Mouse (Mus musculus): ENCODE measurements at regions not wholly inside any gene's neighbourhood (a gene's known extent, or its start where the extent isn't known, plus 50 kb on each side); places are given as distances from the start of the nearest gene placed in this dataset.

GRCm38 (mm10) chr12:45211131-45211530, 136.6 kb upstream of the Stxbp6 start:
- TF ChIP-seq CHD2 (IDR thresholded peaks at IDR 0.05; ENCODE audit: low read length) = no peak
- no peak for TF ChIP-seq GABPA (IDR thresholded peaks at IDR 0.05; ENCODE audit: low read depth, low read length)
- TF ChIP-seq E2F4 (IDR thresholded peaks at IDR 0.05; ENCODE audit: borderline replicate concordance, low read depth, low read length) = no peak
- TF ChIP-seq POLR2A (IDR thresholded peaks at IDR 0.05; ENCODE audit: control insufficient read depth in 1 of 2, insufficient read depth in 1 of 2, low read depth in 1 of 2, low read length in 2 of 2, poor library complexity in 1 of 2) = no peak
- no peak for TF ChIP-seq RAD21 (IDR thresholded peaks at IDR 0.05; ENCODE audit: low read depth, low read length)
- no peak for TF ChIP-seq TBP (IDR thresholded peaks at IDR 0.05; ENCODE audit: low read depth, low read length)
- no peak for TF ChIP-seq NELFE (IDR thresholded peaks at IDR 0.05; ENCODE audit: low read depth, low read length)
- no peak for TF ChIP-seq GATA1 (IDR thresholded peaks at IDR 0.05; ENCODE audit: low read depth, low read length)
- no peak for TF ChIP-seq CTCF (IDR thresholded peaks at IDR 0.05 in 2 of 3, conservative IDR thresholded peaks at IDR 0.05 in 1 of 3; ENCODE audit: control insufficient read depth in 1 of 3, insufficient read depth in 1 of 3, low read depth in 2 of 3, low read length in 3 of 3, poor library complexity in 1 of 3, severe bottlenecking in 1 of 3)

Measured in MEL (cell line).